Mouse (Mus musculus) CH12.LX (cell line): ENCODE data around the gene Fnbp1.

Source experiments
- CTCF ChIP-seq, 2 experiments: IDR thresholded peaks in 1 of 2; conservative IDR thresholded peaks in 1 of 2; 2 replicates each; pipeline ENCODE4 v1.5.1; 2011 to 2012; ENCODE audit warnings: low read depth in 2 of 2, low read length in 2 of 2, improper control_type of control experiment in 1 of 2, inconsistent platforms in 1 of 2, mild to moderate bottlenecking in 1 of 2, moderate library complexity in 1 of 2
- EP300 ChIP-seq: IDR thresholded peaks from 2 replicates; pipeline ENCODE4 v1.6.1; 2011; ENCODE audit warnings: low read length, improper control_type of control experiment
- GABPA ChIP-seq: IDR thresholded peaks from 2 replicates; pipeline ENCODE4 v1.6.1; 2012; ENCODE audit warnings: low read depth, low read length, improper control_type of control experiment, inconsistent platforms; ENCODE audit not compliant: insufficient replicate concordance
- MAX ChIP-seq: IDR thresholded peaks from 2 replicates; pipeline ENCODE4 v1.6.1; 2011; ENCODE audit warnings: low read length, improper control_type of control experiment
- MYC ChIP-seq: IDR thresholded peaks from 2 replicates; pipeline ENCODE4 v1.6.1; 2011; ENCODE audit warnings: low read depth, mild to moderate bottlenecking, improper control_type of control experiment, low read length
- NELFE ChIP-seq: IDR thresholded peaks from 2 replicates; pipeline ENCODE4 v1.6.1; 2011; ENCODE audit warnings: low read depth, low read length, improper control_type of control experiment

- TF ChIP-seq CTCF (conservative IDR thresholded peaks at IDR 0.05 in 1 of 2, IDR thresholded peaks at IDR 0.05 in 1 of 2; ENCODE audit: low read depth in 2 of 2, low read length in 2 of 2) (no peak), EP300 (no peak), GABPA (no peak), MAX (no peak), NELFE (no peak), MYC (no peak)
Observed at GRCm38 (mm10) chr2:31163361-31164118, 21.7 kb upstream of the Fnbp1 start.
